Mouse (Mus musculus) hindbrain, embryonic 11.5 days (tissue): ENCODE data around the gene Aifm3. TPM values are rescaled to one million over a fixed set of nuclear protein-coding genes. Genes with fewer than 3 reads are reported as not detected.
"Not testable (repeated sequence)": the region's sequence is repeated elsewhere in the genome, so short reads cannot be mapped to it uniquely, and the experiment has no call there.

ENCODE experiments used
- ATAC-seq: fragments of 200-750 bp; cut with Nextera tagmentation; 2 replicates; pipeline ENCODE4 v1.8.0; 2017; ENCODE audit warnings: mild to moderate bottlenecking, moderate TSS enrichment, moderate library complexity; ENCODE audit not compliant: low FRiP score
- DNase-seq: peaks from one replicate; pipeline ENCODE4 v3.0.0-alpha.2; 2015; ENCODE audit warnings: low spot score
- H3K27ac ChIP-seq: fragments of 300-500 bp; sonication (generic); 2 replicates; pipeline ENCODE4 v1.5.1; 2014; ENCODE audit warnings: mild to moderate bottlenecking, low read depth, low read length
- H3K27me3 ChIP-seq: fragments of 300-500 bp; sonication (generic); 2 replicates; pipeline ENCODE4 v1.6.1; 2014; ENCODE audit warnings: mild to moderate bottlenecking, low read length, moderate library complexity, mixed read lengths; ENCODE audit not compliant: control insufficient read depth, insufficient read depth
- H3K36me3 ChIP-seq: fragments of 300-500 bp; sonication (generic); 2 replicates; pipeline ENCODE4 v1.6.1; 2014; ENCODE audit warnings: mild to moderate bottlenecking, low read length, moderate library complexity, mixed read lengths; ENCODE audit not compliant: control insufficient read depth, insufficient read depth
- H3K4me1 ChIP-seq: fragments of 300-500 bp; sonication (generic); replicated peaks from 2 replicates; pipeline ENCODE4 v1.6.1; 2014; ENCODE audit warnings: low read length, mixed read lengths; ENCODE audit not compliant: control insufficient read depth, insufficient read depth
- H3K4me2 ChIP-seq: fragments of 300-500 bp; sonication (generic); replicated peaks from 2 replicates; pipeline ENCODE4 v1.6.1; 2014; ENCODE audit warnings: mild to moderate bottlenecking, low read depth, low read length
- H3K4me3 ChIP-seq: fragments of 300-500 bp; sonication (generic); 2 replicates; pipeline ENCODE4 v1.5.1; 2014; ENCODE audit warnings: low read depth, low read length
- H3K9ac ChIP-seq: fragments of 300-500 bp; sonication (generic); 2 replicates; pipeline ENCODE4 v1.6.1; 2014; ENCODE audit warnings: low read depth, low read length
- H3K9me3 ChIP-seq: fragments of 300-500 bp; sonication (generic); 2 replicates; pipeline ENCODE4 v1.6.1; 2016; ENCODE audit warnings: low read length; ENCODE audit not compliant: control insufficient read depth
- WGBS: fragments of 180-500 bp; shearing (Covaris S2); extraction: QIAGEN DNeasy Blood & Tissue Kit; methylation state at CpG from one replicate; pipeline ENCODE4 v1.1.7; 2014; 5-methylcytosine and 5-hydroxymethylcytosine counted together
- polyA plus RNA-seq: library from polyadenylated mRNA; unstranded; fragments of >200 nt; fragmentation: Nextera tagmentation; extraction: Ambion mirVana; gene quantifications from 2 replicates; pipeline ENCODE4 v1.2.1, GENCODE M21; 2014

The Aifm3 gene
- polyA plus RNA-seq, 1 experiment from 2014 or later: 2.6 TPM

DNA sequence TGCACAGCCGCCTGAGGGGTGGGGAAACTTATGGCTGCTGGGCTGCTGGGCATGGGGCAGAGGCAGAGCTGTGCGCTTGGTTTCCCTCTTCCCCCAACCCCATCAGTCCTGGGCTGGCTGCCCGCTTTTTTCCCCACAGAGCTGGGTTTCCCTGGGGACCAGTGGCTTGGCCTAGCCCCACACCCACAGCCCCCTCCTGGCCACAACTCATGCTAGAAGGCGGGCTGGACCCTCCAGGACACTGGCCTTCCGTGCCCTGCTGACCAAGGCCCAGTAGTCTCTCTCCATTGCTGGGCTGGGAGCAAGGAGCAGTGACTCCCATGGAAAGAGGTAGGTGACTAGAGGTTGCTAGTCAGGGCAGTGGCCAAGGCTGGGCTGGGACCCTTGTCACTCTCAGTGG lies 1.7 kb downstream of the Aifm3 start:
- 0 out of 2 replicates have a peak, but pooled peaks cover 2% of the 10 kb centered on the region for H3K4me1 ChIP-seq
- H3K27ac ChIP-seq: no peak overlapping the region
- H3K9ac ChIP-seq: no peak overlapping the region
- no peak overlapping the region for H3K4me2 ChIP-seq
- H3K4me3 ChIP-seq: no peak overlapping the region
- H3K27me3 ChIP-seq: peaks cover 10% of the 10 kb centered on the region
- DNase-seq: no peak
- ATAC-seq: no peak
- WGBS: 79% methylated on average over 5 of the region's 5 CpGs
- H3K36me3 ChIP-seq: no peaks in the 10 kb centered on the region
- no peaks in the 10 kb centered on the region for H3K9me3 ChIP-seq

DNA sequence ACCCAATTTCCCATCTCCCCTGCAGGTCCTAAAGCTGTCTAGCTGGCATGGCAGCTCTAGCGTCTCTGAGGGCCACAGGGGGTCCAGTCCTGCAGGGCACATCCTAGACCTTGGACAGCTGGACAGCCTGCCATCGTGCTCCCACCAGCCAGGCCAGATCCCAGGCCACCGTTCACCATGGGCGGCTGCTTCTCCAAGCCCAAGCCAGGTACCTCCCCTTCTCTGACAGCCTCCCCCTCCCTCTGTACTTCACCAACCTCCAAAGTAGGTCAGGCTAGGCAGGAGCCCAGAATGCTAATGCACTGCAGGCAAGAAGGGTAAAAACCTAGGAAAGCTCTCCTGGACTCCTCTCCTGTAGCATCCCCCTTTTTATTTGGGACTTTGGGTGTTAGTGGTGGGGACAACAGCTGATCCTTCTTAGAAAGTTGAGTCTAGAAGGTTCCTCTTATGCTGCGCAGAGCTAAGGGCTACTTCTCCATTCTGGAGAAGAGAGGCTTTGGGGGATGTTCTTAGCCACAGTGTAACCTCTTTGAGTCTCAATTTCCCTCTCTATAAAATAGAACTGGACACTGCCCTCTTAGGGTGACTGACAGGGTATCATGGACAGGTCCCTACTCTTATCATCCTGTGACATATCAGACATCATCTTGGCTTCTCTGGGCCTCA lies 2.6 kb downstream of the Aifm3 start:
- H3K36me3 ChIP-seq: no peaks in the 10 kb centered on the region
- H3K9me3 ChIP-seq: no peaks in the 10 kb centered on the region
- no peak overlapping the region for H3K4me2 ChIP-seq
- no peak for ATAC-seq
- peaks cover 10% of the 10 kb centered on the region for H3K27me3 ChIP-seq
- WGBS: 70% methylated on average over 5 of the region's 5 CpGs
- 0 out of 2 replicates have a peak, but pooled peaks cover 2% of the 10 kb centered on the region for H3K4me1 ChIP-seq
- H3K9ac ChIP-seq: no peak overlapping the region
- no peak overlapping the region for H3K27ac ChIP-seq
- DNase-seq: no peak
- H3K4me3 ChIP-seq: no peak overlapping the region

DNA sequence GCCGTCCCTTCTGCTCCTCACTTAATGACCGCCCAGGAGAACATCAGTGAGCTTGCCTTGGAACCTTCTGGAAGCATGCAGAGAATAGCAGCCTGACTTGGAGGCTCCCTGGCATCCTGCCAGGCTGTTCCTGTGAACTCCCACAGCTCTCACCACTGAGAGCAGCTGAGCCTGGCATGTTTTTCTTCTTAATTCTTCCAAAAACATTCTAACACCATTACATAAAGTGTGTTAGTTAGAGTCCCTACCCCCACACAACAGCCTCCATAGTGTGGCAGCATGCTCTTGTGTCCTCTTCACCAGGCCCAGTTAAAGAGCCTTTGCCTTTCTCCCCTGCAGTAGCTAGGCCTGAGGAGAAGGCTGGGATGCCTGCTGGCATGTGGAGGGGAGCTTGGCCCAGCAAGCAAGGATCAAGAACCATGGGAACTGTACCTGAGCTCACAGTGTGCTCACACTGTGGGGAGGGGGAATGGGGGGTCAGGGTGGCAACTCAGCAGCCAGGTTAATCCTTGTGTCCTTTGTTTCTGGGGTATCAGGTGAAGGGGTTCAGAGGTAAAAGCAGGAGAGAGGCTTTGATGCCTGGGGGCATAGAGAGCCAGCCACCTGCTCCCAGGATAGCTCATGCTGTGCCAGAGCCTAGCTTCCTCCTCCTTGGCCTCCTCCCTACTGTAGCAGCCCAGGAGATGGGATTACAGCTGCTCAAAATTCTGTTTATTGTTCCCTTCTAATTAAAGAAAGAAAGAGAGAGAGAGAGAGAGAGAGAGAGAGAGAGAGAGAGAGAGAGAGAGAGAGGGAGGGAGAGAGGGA lies 7.3 kb downstream of the Aifm3 start:
- DNase-seq: no peak
- no peak for ATAC-seq
- H3K27ac ChIP-seq: no peak overlapping the region
- H3K9me3 ChIP-seq: no peaks in the 10 kb centered on the region
- H3K9ac ChIP-seq: no peak overlapping the region
- H3K4me3 ChIP-seq: no peak overlapping the region
- no peaks in the 10 kb centered on the region for H3K4me1 ChIP-seq
- no peaks in the 10 kb centered on the region for H3K27me3 ChIP-seq
- H3K4me2 ChIP-seq: no peak overlapping the region
- 68% methylated on average over 2 of the region's 2 CpGs for WGBS
- no peaks in the 10 kb centered on the region for H3K36me3 ChIP-seq

GRCm38 (mm10) chr16:17499249-17499883 lies 10.0 kb downstream of the Aifm3 start:
- DNase-seq (peak; percentile 67), ATAC-seq (peak; percentile 84)
- Histone ChIP-seq H3K4me2 (no peak overlapping the region), H3K4me3 (no peak overlapping the region), H3K27ac (no peak overlapping the region), H3K27me3 (no peaks in the 10 kb centered on the region), H3K9ac (no peak overlapping the region), H3K9me3 (no peaks in the 10 kb centered on the region), H3K36me3 (no peaks in the 10 kb centered on the region), H3K4me1 (no peaks in the 10 kb centered on the region)
- 14% methylated on average over 9 of the region's 10 CpGs for WGBS

GRCm38 (mm10) chr16:17502681-17503080 lies 13.3 kb downstream of the Aifm3 start:
- ATAC-seq: no peak
- no peak overlapping the region for H3K27ac ChIP-seq
- no peaks in the 10 kb centered on the region for H3K27me3 ChIP-seq
- no peaks in the 10 kb centered on the region for H3K4me1 ChIP-seq
- WGBS: 84% methylated on average over 4 of the region's 4 CpGs
- no peak overlapping the region for H3K4me2 ChIP-seq
- no peak for DNase-seq
- H3K9me3 ChIP-seq: no peaks in the 10 kb centered on the region
- no peak overlapping the region for H3K9ac ChIP-seq
- no peaks in the 10 kb centered on the region for H3K36me3 ChIP-seq
- no peak overlapping the region for H3K4me3 ChIP-seq

DNA sequence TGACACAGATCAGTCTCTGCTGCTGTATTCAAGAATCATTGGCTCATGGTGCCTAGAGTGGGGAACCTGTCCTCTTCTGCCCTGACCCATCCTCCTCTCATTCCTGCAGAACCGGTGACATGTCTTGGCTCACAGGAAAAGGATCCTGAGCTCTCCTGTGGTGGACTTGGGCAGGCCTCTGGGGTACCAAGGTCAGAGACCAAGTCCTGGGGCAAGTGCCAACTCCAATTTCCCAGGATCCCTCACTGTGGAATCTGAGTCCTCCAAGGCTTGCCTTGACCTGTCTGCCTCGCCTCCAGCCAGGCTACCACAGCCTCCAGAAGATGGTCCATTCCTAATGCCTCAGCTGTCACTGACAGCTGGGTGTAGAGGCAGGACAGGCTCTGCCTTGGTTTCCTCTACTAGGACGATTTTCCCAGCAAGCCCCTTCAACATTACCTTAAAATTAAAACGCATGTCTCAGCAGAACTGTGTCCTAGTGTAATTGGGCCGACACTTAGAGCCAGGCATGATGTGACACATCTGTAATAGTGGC lies 17.7 kb downstream of the Aifm3 start:
- Histone ChIP-seq H3K9ac (no peak overlapping the region), H3K9me3 (no peaks in the 10 kb centered on the region), H3K4me3 (no peak overlapping the region), H3K27me3 (no peaks in the 10 kb centered on the region), H3K4me2 (no peak overlapping the region), H3K4me1 (no peaks in the 10 kb centered on the region), H3K27ac (no peak overlapping the region), H3K36me3 (no peaks in the 10 kb centered on the region)
- WGBS: 80% methylated on average over 5 of the region's 5 CpGs
- ATAC-seq: no peak
- no peak for DNase-seq

DNA sequence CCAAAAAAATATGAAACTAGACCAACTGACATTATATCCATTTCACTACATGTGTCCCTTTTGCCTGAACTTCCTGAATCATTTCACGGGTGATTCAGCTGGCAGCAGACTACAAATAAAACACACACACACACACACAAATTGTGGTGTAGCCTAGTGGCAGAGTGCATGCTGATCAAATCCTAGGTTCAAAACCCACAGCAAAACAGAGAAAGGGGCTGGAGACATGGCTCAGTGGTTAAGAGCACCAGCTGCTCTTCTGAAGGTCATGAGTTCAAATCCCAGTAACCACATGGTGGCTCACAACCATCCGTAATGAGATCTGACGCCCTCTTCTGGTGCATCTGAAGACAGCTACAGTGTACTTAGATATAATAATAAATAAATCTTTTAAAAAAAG lies 18.6 kb downstream of the Aifm3 start:
- peak; percentile 25 for DNase-seq
- H3K27ac ChIP-seq: peak overlapping the region; percentile 67
- WGBS: 48% methylated on average over 2 of the region's 3 CpGs
- H3K27me3 ChIP-seq, H3K4me1 ChIP-seq, H3K36me3 ChIP-seq, H3K9me3 ChIP-seq: not testable (repeated sequence)
- peak; percentile 2; the same call in 1 of the 2 replicates for ATAC-seq
- peak overlapping the region; percentile 78 for H3K4me3 ChIP-seq
- peak overlapping the region; percentile 89 for H3K9ac ChIP-seq
- peak overlapping the region; percentile 67 for H3K4me2 ChIP-seq

DNA sequence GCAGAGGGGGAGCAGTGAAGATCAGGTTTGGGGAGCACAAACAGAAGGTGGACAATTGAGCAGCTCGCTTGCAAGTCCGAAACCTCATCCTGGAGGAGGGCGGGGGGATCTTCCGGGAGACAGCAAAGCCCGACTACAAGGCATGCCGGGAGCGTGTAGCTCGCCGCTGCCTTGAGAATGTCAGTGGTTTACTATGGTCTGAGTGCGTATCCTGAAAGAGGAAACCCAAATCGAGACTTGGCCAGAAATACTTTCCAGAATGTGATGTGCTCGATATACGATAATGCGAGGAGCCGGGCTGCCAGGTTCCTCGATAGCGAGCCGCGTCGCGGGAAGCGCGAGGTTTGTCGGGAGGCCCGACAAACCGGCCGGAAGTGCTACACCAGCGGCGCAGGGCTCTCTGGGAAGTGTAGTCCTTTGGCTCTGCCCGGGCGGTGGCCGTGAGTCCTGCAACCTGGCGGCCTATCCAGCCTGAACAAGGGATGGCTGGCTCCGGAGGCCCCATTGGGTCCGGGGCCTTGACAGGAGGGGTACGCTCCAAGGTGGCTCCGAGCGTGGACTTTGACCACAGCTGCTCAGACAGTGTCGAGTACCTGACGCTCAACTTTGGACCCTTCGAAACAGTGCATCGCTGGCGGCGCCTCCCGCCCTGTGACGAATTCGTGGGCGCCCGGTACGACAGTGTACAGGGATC lies 19.3 kb downstream of the Aifm3 start, which contains the start of gene Lztr1:
TSS of gene Lztr1 (plus strand) at position 143 of the 694 bp plus-strand sequence.
- peak within 1 kb of the TSS; percentile 89 for H3K9ac ChIP-seq
- peak within 1 kb of the TSS; percentile 67 for H3K4me2 ChIP-seq
- 1% methylated on average over 50 of the region's 50 CpGs for WGBS
- H3K27ac ChIP-seq: peak within 1 kb of the TSS; percentile 67
- ATAC-seq (peak; percentile 97), DNase-seq (peak; percentile 94)
- H3K4me1 ChIP-seq: no peaks in the 10 kb centered on the region
- peak within 1 kb of the TSS; percentile 78 for H3K4me3 ChIP-seq
- H3K36me3 ChIP-seq: no peaks in the 10 kb centered on the region
- no peaks in the 10 kb centered on the region for H3K9me3 ChIP-seq
- no peaks in the 10 kb centered on the region for H3K27me3 ChIP-seq
